Mouse (Mus musculus) liver, postnatal 0 days (tissue): ENCODE data around the gene Zfr2. TPM values are rescaled to one million over a fixed set of nuclear protein-coding genes. Genes with fewer than 3 reads are reported as not detected.

Experiments used
- ATAC-seq: fragments of 200-750 bp; cut with Nextera tagmentation; 2 replicates; pipeline ENCODE4 v1.8.0; 2017; ENCODE audit warnings: mild to moderate bottlenecking, moderate library complexity
- DNase-seq: peaks from one replicate; pipeline ENCODE4 v3.0.0-alpha.2; 2016
- H3K27ac ChIP-seq: fragments of 300-500 bp; sonication (generic); 2 replicates; pipeline ENCODE4 v1.5.1; 2014; ENCODE audit warnings: antibody characterized with exemption, moderate library complexity, mild to moderate bottlenecking, low read depth
- H3K27me3 ChIP-seq: fragments of 300-500 bp; sonication (generic); 2 replicates; pipeline ENCODE4 v1.6.1; 2014; ENCODE audit warnings: low read length, control low read depth, mixed read lengths; ENCODE audit not compliant: insufficient read depth
- H3K36me3 ChIP-seq: fragments of 300-500 bp; sonication (generic); replicated peaks from 2 replicates; pipeline ENCODE4 v1.6.1; 2014; ENCODE audit warnings: mild to moderate bottlenecking, control low read depth, low read length, moderate library complexity, mixed read lengths; ENCODE audit not compliant: insufficient read depth
- H3K4me1 ChIP-seq: fragments of 300-500 bp; sonication (generic); 2 replicates; pipeline ENCODE4 v1.6.1; 2014; ENCODE audit warnings: antibody characterized with exemption, mild to moderate bottlenecking, control low read depth; ENCODE audit not compliant: insufficient read depth
- H3K4me2 ChIP-seq: fragments of 300-500 bp; sonication (generic); 2 replicates; pipeline ENCODE4 v1.6.1; 2014; ENCODE audit warnings: low read depth, mild to moderate bottlenecking, low read length, moderate library complexity, mixed read lengths
- H3K4me3 ChIP-seq: fragments of 300-500 bp; sonication (generic); 2 replicates; pipeline ENCODE4 v1.5.1; 2014; ENCODE audit warnings: low read depth, low read length
- H3K9ac ChIP-seq: fragments of 300-500 bp; sonication (generic); replicated peaks from 2 replicates; pipeline ENCODE4 v1.6.1; 2014; ENCODE audit warnings: mild to moderate bottlenecking, moderate library complexity
- H3K9me3 ChIP-seq: fragments of 300-500 bp; sonication (generic); 2 replicates; pipeline ENCODE4 v1.6.1; 2016; ENCODE audit warnings: mild to moderate bottlenecking, control low read depth, low read length, mixed read lengths
- CTCF ChIP-seq: sonication (generic); IDR thresholded peaks from 2 replicates; pipeline ENCODE4 v1.5.1; 2016; ENCODE audit warnings: antibody characterized with exemption, low read depth
- EP300 ChIP-seq: IDR thresholded peaks from 2 replicates; pipeline ENCODE4 v1.6.1; 2016; ENCODE audit warnings: antibody characterized with exemption, low read depth, mild to moderate bottlenecking
- whole genome bisulfite sequencing: fragments of 180-500 bp; shearing (Covaris S2); extraction: QIAGEN DNeasy Blood & Tissue Kit; methylation state at CpG from one replicate; pipeline ENCODE4 v1.1.7; 2014; ENCODE audit not compliant: insufficient replicate concordance; 5-methylcytosine and 5-hydroxymethylcytosine counted together
- polyA plus RNA-seq: library from polyadenylated mRNA; unstranded; fragments of >200 nt; fragmentation: Nextera tagmentation; extraction: Ambion mirVana; gene quantifications from 2 replicates; pipeline ENCODE4 v1.2.1, GENCODE M21; 2015

Zfr2 gene
- polyA plus RNA-seq, 1 experiment from 2014 or later, result 0.61 TPM

DNA sequence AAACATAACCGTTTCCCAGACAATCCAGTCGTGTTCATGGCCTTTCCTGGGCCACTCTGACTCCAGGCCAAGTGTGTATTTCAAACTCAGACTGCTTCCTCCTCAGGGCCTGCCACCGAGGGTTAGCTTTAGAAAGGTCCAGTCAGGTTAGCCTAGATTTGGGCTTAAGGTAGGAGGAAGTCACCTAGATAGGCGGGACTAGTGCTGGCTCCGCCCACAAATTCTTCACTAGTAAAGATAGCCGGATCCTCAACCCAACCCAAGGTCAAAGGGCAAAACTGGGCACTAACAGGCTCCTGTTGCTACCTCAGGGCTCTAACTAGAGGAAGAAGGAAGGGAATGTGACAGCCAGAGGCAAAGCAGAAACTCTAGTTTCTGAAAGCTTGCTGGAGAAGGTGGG is 53.6 kb downstream of the Zfr2 start:
- Histone ChIP-seq H3K9me3 (no peaks in the 10 kb centered on the region), H3K4me2 (peak overlapping the region; percentile 79), H3K27ac (no peak overlapping the region), H3K9ac (no peak overlapping the region), H3K4me1 (peaks cover 25% of the 10 kb centered on the region), H3K27me3 (peaks cover 17% of the 10 kb centered on the region), H3K4me3 (no peak overlapping the region), H3K36me3 (no peaks in the 10 kb centered on the region)
- no peak for ATAC-seq
- DNase-seq, result peak; percentile 55
- 33% methylated on average over 6 of the region's 6 CpGs for WGBS
- no peak for TF ChIP-seq CTCF
- TF ChIP-seq EP300, result no peak

DNA sequence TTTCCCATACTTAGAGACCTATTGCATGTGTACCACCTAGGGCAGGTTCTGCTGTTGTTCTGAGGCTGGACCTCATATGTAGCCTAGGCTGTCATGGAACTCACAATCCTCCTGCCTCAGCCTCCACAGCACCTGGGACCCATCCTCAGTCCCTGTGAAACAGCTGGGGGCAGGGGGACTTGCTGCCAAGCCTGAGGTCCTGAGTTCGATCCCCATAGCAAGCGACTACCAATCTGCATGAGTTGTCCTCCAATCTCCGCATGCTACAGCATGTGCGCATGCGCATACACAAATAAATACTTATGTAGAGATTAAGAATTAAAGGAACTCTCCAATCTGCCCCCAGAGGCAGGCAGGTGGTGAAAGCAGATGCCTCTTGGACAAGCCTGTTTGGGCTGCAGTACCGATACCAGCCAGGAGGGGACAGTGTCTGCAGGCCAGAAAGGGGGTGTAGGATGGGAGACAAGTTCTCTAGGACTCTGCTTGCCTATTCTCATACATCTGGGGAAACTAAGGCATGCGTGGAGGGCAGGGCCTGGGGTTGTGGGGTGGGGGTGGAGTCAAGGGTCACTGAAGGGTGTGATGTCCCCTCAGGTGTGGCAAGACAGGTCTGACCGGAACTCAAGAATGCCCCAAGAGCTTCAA is 54.7 kb downstream of the Zfr2 start:
- Histone ChIP-seq H3K4me2 (no peak overlapping the region), H3K4me3 (no peak overlapping the region), H3K9me3 (no peaks in the 10 kb centered on the region), H3K36me3 (no peaks in the 10 kb centered on the region), H3K27me3 (peaks cover 17% of the 10 kb centered on the region), H3K9ac (no peak overlapping the region), H3K27ac (no peak overlapping the region), H3K4me1 (peaks cover 29% of the 10 kb centered on the region)
- DNase-seq (peak; percentile 85), ATAC-seq (no peak)
- TF ChIP-seq EP300 (no peak), CTCF (peak; percentile 97)
- WGBS, result 66% methylated on average over 8 of the region's 8 CpGs

- 37% methylated on average over 6 of the region's 6 CpGs for WGBS
Measured at GRCm38 (mm10) chr10:81288601-81289000, 55.6 kb downstream of the Zfr2 start.

DNA sequence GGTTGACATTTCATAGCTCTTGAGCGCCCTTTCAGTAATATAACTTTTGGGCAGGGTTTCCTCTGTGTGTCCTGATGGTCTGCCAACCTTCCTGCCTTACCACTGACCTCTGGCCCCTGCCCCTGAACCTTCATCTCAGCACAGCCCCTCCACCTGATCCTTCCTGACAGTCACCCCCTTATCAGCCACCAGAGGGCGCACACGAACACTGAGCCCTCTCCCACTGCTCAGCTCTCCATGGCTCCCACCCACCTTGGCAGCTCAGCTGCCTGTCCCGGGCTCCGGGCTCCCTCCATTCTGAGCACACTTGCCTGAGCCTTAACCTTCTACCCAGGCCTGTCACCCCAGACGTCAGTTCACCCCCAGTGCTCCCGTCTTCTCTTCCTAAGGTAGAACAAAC is 56.3 kb downstream of the Zfr2 start:
- H3K4me3 ChIP-seq, result no peak overlapping the region
- peak; percentile 72 for DNase-seq
- WGBS, result 4% methylated on average over 7 of the region's 7 CpGs
- no peak overlapping the region for H3K27ac ChIP-seq
- peaks cover 7% of the 10 kb centered on the region for H3K27me3 ChIP-seq
- peaks cover 39% of the 10 kb centered on the region for H3K4me1 ChIP-seq
- H3K4me2 ChIP-seq, result peak overlapping the region; percentile 42; the same call in 1 of the 2 replicates
- H3K9ac ChIP-seq, result no peak overlapping the region
- no peaks in the 10 kb centered on the region for H3K36me3 ChIP-seq
- H3K9me3 ChIP-seq, result no peaks in the 10 kb centered on the region
- TF ChIP-seq CTCF (peak; percentile 94), EP300 (no peak)
- ATAC-seq, result no peak

More at GRCm38 (mm10) chr10:81288601-81289000, 55.6 kb downstream of the Zfr2 start:
- H3K9ac ChIP-seq, result no peak overlapping the region
- no peaks in the 10 kb centered on the region for H3K9me3 ChIP-seq
- DNase-seq, result peak; percentile 60
- peaks cover 32% of the 10 kb centered on the region for H3K4me1 ChIP-seq
- H3K36me3 ChIP-seq, result no peaks in the 10 kb centered on the region
- ATAC-seq, result no peak
- H3K27me3 ChIP-seq, result peaks cover 13% of the 10 kb centered on the region
- no peak overlapping the region for H3K27ac ChIP-seq
- TF ChIP-seq EP300 (no peak), CTCF (peak; percentile 71)
- H3K4me3 ChIP-seq, result no peak overlapping the region
- H3K4me2 ChIP-seq, result no peak overlapping the region

GRCm38 (mm10) chr10:81289811-81290210 is 56.9 kb downstream of the Zfr2 start:
- Histone ChIP-seq H3K9me3 (no peaks in the 10 kb centered on the region), H3K4me1 (peaks cover 44% of the 10 kb centered on the region), H3K36me3 (no peaks in the 10 kb centered on the region), H3K27ac (no peak overlapping the region), H3K9ac (no peak overlapping the region), H3K27me3 (peaks cover 1% of the 10 kb centered on the region), H3K4me3 (no peak overlapping the region), H3K4me2 (peak overlapping the region; percentile 42; the same call in 1 of the 2 replicates)
- WGBS, result 65% methylated on average over 14 of the region's 14 CpGs
- no peak for ATAC-seq
- DNase-seq, result no peak
- no peak for TF ChIP-seq EP300
- TF ChIP-seq CTCF, result no peak

GRCm38 (mm10) chr10:81290698-81291460 is 57.9 kb downstream of the Zfr2 start:
- H3K9me3 ChIP-seq, result no peaks in the 10 kb centered on the region
- TF ChIP-seq CTCF (no peak), EP300 (no peak)
- 0 out of 2 replicates have a peak overlapping the region, but pooled peaks have one; percentile 15 for H3K4me2 ChIP-seq
- H3K4me1 ChIP-seq, result peaks cover 50% of the 10 kb centered on the region
- H3K9ac ChIP-seq, result no peak overlapping the region
- 47% methylated on average over 24 of the region's 24 CpGs for WGBS
- DNase-seq (no peak), ATAC-seq (no peak)
- no peak overlapping the region for H3K4me3 ChIP-seq
- H3K27me3 ChIP-seq, result no peaks in the 10 kb centered on the region
- no peaks in the 10 kb centered on the region; the same call in 1 of the 2 replicates for H3K36me3 ChIP-seq
- peak overlapping the region; percentile 44; the same call in 1 of the 2 replicates for H3K27ac ChIP-seq
